Mouse (Mus musculus) adrenal gland, postnatal 14 days (tissue): ENCODE measurements around the gene 1700020D05Rik. TPM values are rescaled to one million over a fixed set of nuclear protein-coding genes. Genes with fewer than 3 reads are reported as not detected.

Experiments
- DNase-seq: peaks from one replicate; pipeline ENCODE4 v3.0.0; 2021; ENCODE audit warnings: mixed read lengths
- long read RNA-seq, 2 experiments: library from polyadenylated mRNA; stranded (forward); transcript quantifications; one replicate each; pipeline ENCODE4 v2.0.0; 2021
- total RNA-seq: library from RNA; stranded (reverse); gene quantifications from 2 replicates; pipeline ENCODE4 v1.2.3, GENCODE M21; 2021

Gene 1700020D05Rik
- total RNA-seq = 1.0 and 2.2 TPM in 2 replicates
- long read RNA-seq, experiment 1 = 0 reads
- long read RNA-seq, experiment 2 = 0 reads

GRCm38 (mm10) chr19:5503687-5504086 is at the start of gene 1700020D05Rik:
TSS of gene 1700020D05Rik (minus strand) at chr19:5503787.
- DNase-seq = no peak

- no peak for DNase-seq
These were observed 44.0 kb upstream of the 1700020D05Rik start for GRCm38 (mm10) chr19:5547471-5548056.

- no peak for DNase-seq
These were observed 40.4 kb upstream of the 1700020D05Rik start for GRCm38 (mm10) chr19:5544031-5544430.

- DNase-seq = no peak
These were observed 39.8 kb upstream of the 1700020D05Rik start for GRCm38 (mm10) chr19:5543362-5543761.

- DNase-seq = no peak
These were observed 35.2 kb upstream of the 1700020D05Rik start for GRCm38 (mm10) chr19:5538786-5539185.

- DNase-seq = no peak
These were observed 28.9 kb upstream of the 1700020D05Rik start for GRCm38 (mm10) chr19:5532520-5532919.

GRCm38 (mm10) chr19:5530138-5530524 is 26.5 kb upstream of the 1700020D05Rik start:
- DNase-seq = no peak

- peak; percentile 98 for DNase-seq
These were observed 25.9 kb upstream of the 1700020D05Rik start for GRCm38 (mm10) chr19:5529325-5530137.

GRCm38 (mm10) chr19:5525204-5525603 is 21.6 kb upstream of the 1700020D05Rik start:
- DNase-seq = no peak

GRCm38 (mm10) chr19:5518721-5519120 is 15.1 kb upstream of the 1700020D05Rik start:
- DNase-seq = no peak

GRCm38 (mm10) chr19:5516906-5517505 is 13.4 kb upstream of the 1700020D05Rik start:
- DNase-seq = no peak

GRCm38 (mm10) chr19:5515840-5516777 is 12.5 kb upstream of the 1700020D05Rik start:
- no peak for DNase-seq

- DNase-seq = no peak
These were observed 9.4 kb upstream of the 1700020D05Rik start for GRCm38 (mm10) chr19:5513005-5513349.

GRCm38 (mm10) chr19:5512091-5513004 is 8.8 kb upstream of the 1700020D05Rik start:
- DNase-seq = no peak

- no peak for DNase-seq
These were observed 7.6 kb upstream of the 1700020D05Rik start for GRCm38 (mm10) chr19:5511074-5511632.

- peak; percentile 98 for DNase-seq
These were observed 6.7 kb upstream of the 1700020D05Rik start, which contains the start of gene Snx32 for GRCm38 (mm10) chr19:5510031-5511026. TSS of gene Snx32 (minus strand) at chr19:5510538.

- DNase-seq = peak; percentile 47
These were observed 3.2 kb downstream of the 1700020D05Rik start for GRCm38 (mm10) chr19:5500330-5500875.

- DNase-seq = no peak
These were observed 7.6 kb downstream of the 1700020D05Rik start for GRCm38 (mm10) chr19:5496052-5496370.
